Mouse (Mus musculus): ENCODE data around the gene Pip5k1c.

Gene Pip5k1c

GRCm38 (mm10) chr10:81366477-81367206 lies 73.9 kb downstream of the Pip5k1c start:
- WGBS: 59% methylated on average over 6 of the region's 6 CpGs

- 76% methylated on average over 6 of the region's 6 CpGs for WGBS
These were observed 74.4 kb downstream of the Pip5k1c start for GRCm38 (mm10) chr10:81367207-81367495.
